Mouse (Mus musculus) bone marrow, adult 2 months (tissue): ENCODE results near the gene Map4k2. TPM values are rescaled to one million over a fixed set of nuclear protein-coding genes. Genes with fewer than 3 reads are reported as not detected.

Source experiments
- H3K27ac ChIP-seq: fragments of 200-500 bp; 2 replicates; pipeline ENCODE4 v1.5.1; 2012; ENCODE audit warnings: low read depth, mild to moderate bottlenecking, control low read depth, inconsistent platforms, low read length; ENCODE audit not compliant: control insufficient read depth, poor library complexity, insufficient read depth
- H3K4me1 ChIP-seq: fragments of 200-500 bp; 2 replicates; pipeline ENCODE4 v1.6.1; 2011; ENCODE audit warnings: low read length; ENCODE audit not compliant: control insufficient read depth, insufficient read depth
- H3K4me3 ChIP-seq: fragments of 200-500 bp; replicated peaks from 2 replicates; pipeline ENCODE3; 2011; ENCODE audit warnings: mild to moderate bottlenecking, low read depth, low read length, control low read depth; ENCODE audit not compliant: control insufficient read depth
- CTCF ChIP-seq: fragments of 200-500 bp; IDR thresholded peaks from 2 replicates; pipeline ENCODE4 v1.5.1; 2011; ENCODE audit warnings: low read length, control low read depth; ENCODE audit not compliant: control insufficient read depth, insufficient read depth
- POLR2A ChIP-seq: fragments of 200-500 bp; IDR thresholded peaks from 2 replicates; pipeline ENCODE4 v1.6.1; 2011; ENCODE audit warnings: low read depth, mild to moderate bottlenecking, control low read depth, low read length, borderline replicate concordance; ENCODE audit not compliant: control insufficient read depth
- WGBS: fragments of 180-500 bp; shearing (Covaris S2); methylation state at CpG from one replicate; pipeline ENCODE4 v1.1.7; 2018; 5-methylcytosine and 5-hydroxymethylcytosine counted together
- polyA plus RNA-seq: library from polyadenylated mRNA; stranded (reverse); fragments of >200 nt; gene quantifications from 2 replicates; pipeline ENCODE4 v1.2.4, GENCODE M21; 2011; ENCODE audit warnings: low replicate concordance; ENCODE audit not compliant: missing spikeins, insufficient read depth, insufficient read length

Map4k2 gene
- polyA plus RNA-seq, 1 experiment, result 324 TPM

GRCm38 (mm10) chr19:6321786-6322621, 18.9 kb upstream of the Map4k2 start:
- Histone ChIP-seq H3K27ac (no peak overlapping the region), H3K4me3 (no peak overlapping the region), H3K4me1 (no peaks in the 10 kb centered on the region)
- TF ChIP-seq POLR2A (no peak), CTCF (no peak)
- WGBS, result 89% methylated on average over 33 of the region's 33 CpGs

GRCm38 (mm10) chr19:6324751-6325150, 16.2 kb upstream of the Map4k2 start:
- H3K27ac ChIP-seq, result no peak overlapping the region
- H3K4me1 ChIP-seq, result no peaks in the 10 kb centered on the region
- WGBS, result 86% methylated on average over 9 of the region's 9 CpGs
- TF ChIP-seq CTCF (no peak), POLR2A (no peak)
- no peak overlapping the region for H3K4me3 ChIP-seq

- H3K4me3 ChIP-seq, result no peak overlapping the region
- H3K4me1 ChIP-seq, result peaks cover 2% of the 10 kb centered on the region; the same call in 1 of the 2 replicates
- TF ChIP-seq CTCF, result no peak
- no peak for TF ChIP-seq POLR2A
- 2% methylated on average over 5 of the region's 5 CpGs for WGBS
- peak overlapping the region; percentile 56; the same call in 1 of the 2 replicates for H3K27ac ChIP-seq
These were observed 9.8 kb upstream of the Map4k2 start for GRCm38 (mm10) chr19:6331178-6331577.

GRCm38 (mm10) chr19:6331719-6332516, 9.0 kb upstream of the Map4k2 start:
- Histone ChIP-seq H3K4me1 (peaks cover 2% of the 10 kb centered on the region; the same call in 1 of the 2 replicates), H3K4me3 (peak overlapping the region; percentile 23), H3K27ac (peak overlapping the region; percentile 2; the same call in 1 of the 2 replicates)
- 24% methylated on average over 13 of the region's 13 CpGs for WGBS
- TF ChIP-seq POLR2A (no peak), CTCF (peak; percentile 37)

GRCm38 (mm10) chr19:6333761-6334595, 7.0 kb upstream of the Map4k2 start:
- H3K4me1 ChIP-seq, result peaks cover 2% of the 10 kb centered on the region; the same call in 1 of the 2 replicates
- TF ChIP-seq CTCF, result no peak
- TF ChIP-seq POLR2A, result no peak
- peak overlapping the region; percentile 16; the same call in 1 of the 2 replicates for H3K27ac ChIP-seq
- peak overlapping the region; percentile 73 for H3K4me3 ChIP-seq
- WGBS, result 53% methylated on average over 9 of the region's 9 CpGs

GRCm38 (mm10) chr19:6334673-6335457, 6.1 kb upstream of the Map4k2 start, which contains the start of gene Men1:
Gene Men1, plus strand, starts transcription at chr19:6334979.
- H3K4me1 ChIP-seq, result peaks cover 2% of the 10 kb centered on the region; the same call in 1 of the 2 replicates
- under 1% methylated on average over 43 of the region's 43 CpGs for WGBS
- H3K4me3 ChIP-seq, result peak within 1 kb of the TSS; percentile 73
- peak within 1 kb of the TSS; percentile 65 for H3K27ac ChIP-seq
- TF ChIP-seq CTCF, result no peak
- TF ChIP-seq POLR2A, result peak; percentile 35; the same call in 1 of the 2 replicates

GRCm38 (mm10) chr19:6335458-6335827, 5.5 kb upstream of the Map4k2 start:
- TF ChIP-seq POLR2A (peak; percentile 30; the same call in 1 of the 2 replicates), CTCF (no peak)
- peak overlapping the region; percentile 65 for H3K27ac ChIP-seq
- peaks cover 3% of the 10 kb centered on the region; the same call in 1 of the 2 replicates for H3K4me1 ChIP-seq

More at GRCm38 (mm10) chr19:6335458-6335827, 5.5 kb upstream of the Map4k2 start:
- H3K4me3 ChIP-seq, result peak overlapping the region; percentile 73
- under 1% methylated on average over 25 of the region's 25 CpGs for WGBS
